Mouse (Mus musculus): ENCODE measurements around the gene Amh. TPM values are rescaled to one million over a fixed set of nuclear protein-coding genes. Genes with fewer than 3 reads are reported as not detected.
A peak's percentile ranks its signal among the peaks of the same experiment; 100 is the strongest.

Gene Amh
- polyA plus RNA-seq, 1 experiment: 0.17 TPM

GRCm38 (mm10) chr10:80822528-80822927 is 17.5 kb downstream of the Amh start:
- H3K27ac ChIP-seq (ENCODE audit: insufficient read depth, low read depth, low read length): no peak overlapping the region
- no peaks in the 10 kb centered on the region for H3K27me3 ChIP-seq (replicated peaks; ENCODE audit: control insufficient read depth, insufficient read depth, low read length)
- DNase-seq: no peak
- no peak for TF ChIP-seq POLR2A (IDR thresholded peaks at IDR 0.05; ENCODE audit: low read depth, low read length)
- TF ChIP-seq CTCF (conservative IDR thresholded peaks at IDR 0.05; ENCODE audit: insufficient read depth, insufficient read length, low read depth, low read length): no peak
- 83% methylated on average over 5 of the region's 5 CpGs for WGBS
- H3K4me1 ChIP-seq (ENCODE audit: control insufficient read depth, insufficient read depth, low read length): peaks cover 10% of the 10 kb centered on the region; the same call in 1 of the 2 replicates
- H3K4me3 ChIP-seq (ENCODE audit: insufficient read depth, low read depth, low read length): no peak overlapping the region
- no peaks in the 10 kb centered on the region for H3K36me3 ChIP-seq (ENCODE audit: control insufficient read depth, insufficient read depth, low read length)

GRCm38 (mm10) chr10:80823316-80823715 is 18.3 kb downstream of the Amh start:
- DNase-seq: no peak
- 87% methylated on average over 1 of the region's 1 CpGs for WGBS
- no peaks in the 10 kb centered on the region for H3K27me3 ChIP-seq (replicated peaks; ENCODE audit: control insufficient read depth, insufficient read depth, low read length)
- H3K4me3 ChIP-seq (ENCODE audit: insufficient read depth, low read depth, low read length): no peak overlapping the region
- TF ChIP-seq CTCF (conservative IDR thresholded peaks at IDR 0.05; ENCODE audit: insufficient read depth, insufficient read length, low read depth, low read length): no peak
- TF ChIP-seq POLR2A (IDR thresholded peaks at IDR 0.05; ENCODE audit: low read depth, low read length): no peak
- no peak overlapping the region for H3K27ac ChIP-seq (ENCODE audit: insufficient read depth, low read depth, low read length)
- H3K36me3 ChIP-seq (ENCODE audit: control insufficient read depth, insufficient read depth, low read length): no peaks in the 10 kb centered on the region
- H3K4me1 ChIP-seq (ENCODE audit: control insufficient read depth, insufficient read depth, low read length): peaks cover 14% of the 10 kb centered on the region; the same call in 1 of the 2 replicates

GRCm38 (mm10) chr10:80823847-80824643 is 19.0 kb downstream of the Amh start:
- DNase-seq: peak; percentile 59
- no peaks in the 10 kb centered on the region for H3K27me3 ChIP-seq (replicated peaks; ENCODE audit: control insufficient read depth, insufficient read depth, low read length)
- no peak for TF ChIP-seq POLR2A (IDR thresholded peaks at IDR 0.05; ENCODE audit: low read depth, low read length)
- no peak for TF ChIP-seq CTCF (conservative IDR thresholded peaks at IDR 0.05; ENCODE audit: insufficient read depth, insufficient read length, low read depth, low read length)
- H3K4me3 ChIP-seq (ENCODE audit: insufficient read depth, low read depth, low read length): no peak overlapping the region
- H3K27ac ChIP-seq (ENCODE audit: insufficient read depth, low read depth, low read length): peak overlapping the region; percentile 20; the same call in 1 of the 2 replicates
- H3K36me3 ChIP-seq (ENCODE audit: control insufficient read depth, insufficient read depth, low read length): no peaks in the 10 kb centered on the region
- 21% methylated on average over 8 of the region's 8 CpGs for WGBS
- H3K4me1 ChIP-seq (ENCODE audit: control insufficient read depth, insufficient read depth, low read length): peaks cover 14% of the 10 kb centered on the region; the same call in 1 of the 2 replicates

- no peak overlapping the region for H3K27ac ChIP-seq (ENCODE audit: insufficient read depth, low read depth, low read length)
- WGBS: 58% methylated on average over 2 of the region's 2 CpGs
Measured at GRCm38 (mm10) chr10:80824827-80825226, 19.8 kb downstream of the Amh start.

GRCm38 (mm10) chr10:80826151-80827062 is 21.4 kb downstream of the Amh start, which contains the start of gene Oaz1:
Gene Oaz1 (plus strand): TSS chr10:80826656.
- H3K27ac ChIP-seq (ENCODE audit: insufficient read depth, low read depth, low read length): peak within 1 kb of the TSS; percentile 92
- WGBS: under 1% methylated on average over 82 of the region's 82 CpGs
- peaks cover 26% of the 10 kb centered on the region for H3K4me1 ChIP-seq (ENCODE audit: control insufficient read depth, insufficient read depth, low read length)
- H3K4me3 ChIP-seq (ENCODE audit: insufficient read depth, low read depth, low read length): peak within 1 kb of the TSS; percentile 80
- H3K27me3 ChIP-seq (replicated peaks; ENCODE audit: control insufficient read depth, insufficient read depth, low read length): no peaks in the 10 kb centered on the region
- peak; percentile 100 for DNase-seq
- peak; percentile 69 for TF ChIP-seq POLR2A (IDR thresholded peaks at IDR 0.05; ENCODE audit: low read depth, low read length)
- no peak for TF ChIP-seq CTCF (conservative IDR thresholded peaks at IDR 0.05; ENCODE audit: insufficient read depth, insufficient read length, low read depth, low read length)
- H3K36me3 ChIP-seq (ENCODE audit: control insufficient read depth, insufficient read depth, low read length): no peaks in the 10 kb centered on the region

More at GRCm38 (mm10) chr10:80824827-80825226, 19.8 kb downstream of the Amh start:
- peaks cover 16% of the 10 kb centered on the region; the same call in 1 of the 2 replicates for H3K4me1 ChIP-seq (ENCODE audit: control insufficient read depth, insufficient read depth, low read length)
- DNase-seq: no peak
- H3K27me3 ChIP-seq (replicated peaks; ENCODE audit: control insufficient read depth, insufficient read depth, low read length): no peaks in the 10 kb centered on the region
- no peaks in the 10 kb centered on the region for H3K36me3 ChIP-seq (ENCODE audit: control insufficient read depth, insufficient read depth, low read length)
- no peak overlapping the region for H3K4me3 ChIP-seq (ENCODE audit: insufficient read depth, low read depth, low read length)
- TF ChIP-seq POLR2A (IDR thresholded peaks at IDR 0.05; ENCODE audit: low read depth, low read length): no peak
- TF ChIP-seq CTCF (conservative IDR thresholded peaks at IDR 0.05; ENCODE audit: insufficient read depth, insufficient read length, low read depth, low read length): no peak

GRCm38 (mm10) chr10:80827063-80827869 is 22.2 kb downstream of the Amh start:
- WGBS: 3% methylated on average over 29 of the region's 29 CpGs
- H3K4me3 ChIP-seq (ENCODE audit: insufficient read depth, low read depth, low read length): peak overlapping the region; percentile 80
- DNase-seq: no peak
- no peak overlapping the region for H3K27ac ChIP-seq (ENCODE audit: insufficient read depth, low read depth, low read length)
- H3K36me3 ChIP-seq (ENCODE audit: control insufficient read depth, insufficient read depth, low read length): no peaks in the 10 kb centered on the region
- TF ChIP-seq POLR2A (IDR thresholded peaks at IDR 0.05; ENCODE audit: low read depth, low read length) (no peak), CTCF (conservative IDR thresholded peaks at IDR 0.05; ENCODE audit: insufficient read depth, insufficient read length, low read depth, low read length) (no peak)
- H3K27me3 ChIP-seq (replicated peaks; ENCODE audit: control insufficient read depth, insufficient read depth, low read length): no peaks in the 10 kb centered on the region
- H3K4me1 ChIP-seq (ENCODE audit: control insufficient read depth, insufficient read depth, low read length): peaks cover 26% of the 10 kb centered on the region

All from kidney, adult 2 months (tissue).